Comparison of ENCODE assay signal across 19 mouse cellular contexts in the genomic region with DNA sequence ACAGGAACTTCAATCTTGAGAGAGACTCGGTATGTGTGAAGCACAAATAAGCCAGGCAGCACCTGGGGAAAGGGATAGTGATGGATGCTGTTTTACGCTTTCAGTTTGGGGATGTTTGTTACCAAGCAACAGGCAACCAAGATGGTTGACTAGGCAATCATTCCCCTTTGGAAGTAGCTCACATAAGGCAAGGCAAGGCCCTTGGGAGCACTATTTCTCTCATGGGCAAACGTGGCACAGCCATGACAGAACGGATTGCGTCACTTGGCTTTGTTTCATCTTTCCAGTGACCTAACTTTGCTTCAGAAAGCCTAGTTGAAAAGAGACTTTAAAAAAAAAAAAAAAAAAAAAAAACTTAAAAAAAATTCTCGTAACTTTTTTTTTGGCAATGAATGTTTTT.
"Had no signal": no experiment of that assay in that cellular context is flagged by ENCODE, and none has a peak within 500 bp of the region (broad histone marks: within the 10 kb centered on the region; RNA-seq: fewer than 3 reads in every experiment).

No protein-coding gene starts in this region.

- H3K9me3 ChIP-seq: limb, embryonic 13.5 days; liver, embryonic 13.5 days; lung, embryonic 15.5 days; megakaryocyte, embryonic 14.5 days; midbrain, embryonic 15.5 days; neural tube, embryonic 12.5 days; stomach, embryonic 15.5 days had no signal

- H3K27ac ChIP-seq: kidney, postnatal 0 days; layer of hippocampus, adult 2 months; limb, embryonic 13.5 days; liver, embryonic 13.5 days; lung, embryonic 15.5 days; macrophage; midbrain, embryonic 15.5 days; neural tube, embryonic 12.5 days; stomach, embryonic 15.5 days had no signal

- ATAC-seq: liver, postnatal 0 days; midbrain, embryonic 15.5 days had no signal

- DNase-seq: kidney, postnatal 36 days; left cerebral cortex, postnatal 4 days; liver, embryonic 13.5 days; liver, postnatal 0 days; lung, postnatal 14 days; retina, postnatal 1 day; right cerebral cortex, postnatal 4 days; thymus, adult 2 months; thymus, postnatal 25 days had no signal

- H3K9ac ChIP-seq: limb, embryonic 13.5 days; liver, embryonic 13.5 days; liver, postnatal 0 days; lung, embryonic 15.5 days; midbrain, embryonic 15.5 days; neural tube, embryonic 12.5 days; stomach, embryonic 15.5 days had no signal

- H3K4me2 ChIP-seq: limb, embryonic 13.5 days; liver, embryonic 13.5 days; lung, embryonic 15.5 days; midbrain, embryonic 11.5 days; midbrain, embryonic 15.5 days; neural tube, embryonic 12.5 days; stomach, embryonic 15.5 days had no signal

- H3K4me1 ChIP-seq: limb, embryonic 13.5 days; liver, embryonic 13.5 days; lung, embryonic 15.5 days; midbrain, embryonic 15.5 days; neural tube, embryonic 12.5 days; stomach, embryonic 15.5 days had no signal

- H3K27me3 ChIP-seq: limb, embryonic 13.5 days; lung, embryonic 15.5 days; midbrain, embryonic 15.5 days; neural tube, embryonic 12.5 days; stomach, embryonic 15.5 days had no signal

- H3K4me3 ChIP-seq: layer of hippocampus, adult 2 months; limb, embryonic 13.5 days; liver, embryonic 13.5 days; lung, embryonic 15.5 days; megakaryocyte, embryonic 14.5 days; midbrain, embryonic 15.5 days; neural tube, embryonic 12.5 days; stomach, embryonic 15.5 days had no signal

- H3K36me3 ChIP-seq: limb, embryonic 13.5 days; liver, embryonic 13.5 days; lung, embryonic 15.5 days; midbrain, embryonic 15.5 days; neural tube, embryonic 12.5 days; stomach, embryonic 15.5 days had no signal
